Mouse (Mus musculus): Measurements from ENCODE around the gene Chmp1a. TPM values are rescaled to one million over a fixed set of nuclear protein-coding genes. Genes with fewer than 3 reads are reported as not detected.

Chmp1a gene
- total and polyA plus RNA-seq, 3 experiments = 67.5 to 83.2 (median 69.5) TPM

DNA sequence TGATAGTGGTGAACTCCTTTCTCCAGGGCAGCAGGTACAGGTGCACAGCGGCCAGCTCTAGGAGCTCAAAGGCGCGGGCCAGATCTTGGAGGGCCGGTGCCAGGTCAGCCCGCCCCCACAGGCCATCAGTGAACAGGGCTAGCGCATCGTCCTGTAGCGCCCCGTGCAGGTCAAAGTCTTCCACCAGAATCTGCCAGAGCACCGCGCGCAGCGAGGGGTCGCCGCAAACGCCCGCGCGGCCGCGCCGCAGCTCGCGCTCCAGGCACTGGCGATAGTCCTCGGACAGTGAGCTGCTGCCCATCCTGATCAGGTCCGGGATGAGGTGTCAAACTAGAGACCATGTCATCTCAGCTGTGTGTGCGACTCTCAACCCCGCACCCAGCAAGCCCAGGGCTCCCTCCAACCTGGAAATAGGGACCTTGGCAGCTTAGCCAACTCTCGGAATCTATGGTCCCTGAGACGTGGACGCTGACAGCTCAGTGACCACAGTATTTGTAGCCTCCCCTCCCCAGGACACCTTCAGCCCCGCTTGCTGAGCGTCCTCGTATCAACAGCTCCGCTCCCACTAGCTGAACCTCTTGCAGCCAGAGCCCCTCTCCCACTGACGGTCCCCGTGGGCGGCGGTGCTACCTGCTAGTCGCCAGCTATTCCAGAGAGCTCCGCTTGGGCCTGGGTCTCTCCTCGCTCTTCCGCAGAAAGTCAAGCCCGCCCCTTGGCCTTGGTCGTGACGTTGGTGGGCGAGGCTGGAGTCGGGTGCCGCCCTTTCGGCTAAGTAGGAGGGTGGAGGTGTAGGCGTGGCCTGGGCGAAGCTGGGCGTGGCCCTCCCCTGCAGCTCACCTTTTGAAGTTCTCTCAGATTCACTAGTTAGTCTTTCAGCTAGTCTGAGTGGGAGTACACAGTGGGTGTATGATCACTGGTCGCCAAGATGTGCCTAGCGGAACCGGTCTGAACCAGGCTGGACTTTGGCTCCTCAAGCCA, 23.2 kb upstream of the Chmp1a start, which contains the start of gene Spata2l:
TSS of gene Spata2l (minus strand) at position 714 of the 978 bp plus-strand sequence.
- no peaks in the 10 kb centered on the region for H3K9me3 ChIP-seq (replicated peaks; ENCODE audit: low read length)
- DNase-seq (ENCODE audit: extremely low read depth) = peak; percentile 83
- dilution Hi-C loops (cut with MboI; ENCODE audit: extremely low pct_ligation_motif_present, extremely low pct_unique_long_range_greater_than_20kb, low sequenced_read_pairs) = no loop called here
- H3K4me2 ChIP-seq (ENCODE audit: insufficient read depth, low read depth, poor library complexity, severe bottlenecking) = peak within 1 kb of the TSS; percentile 61
- TF ChIP-seq NELFE (IDR thresholded peaks at IDR 0.05; ENCODE audit: low read depth, low read length) = no peak
- TF ChIP-seq USF1 (IDR thresholded peaks at IDR 0.05; ENCODE audit: low read depth, low read length) = no peak
- peak; percentile 63 for TF ChIP-seq ELF1 (IDR thresholded peaks at IDR 0.05; ENCODE audit: low read depth, low read length)
- TF ChIP-seq POLR2AphosphoS2 (IDR thresholded peaks at IDR 0.05; ENCODE audit: low read depth, low read length) = no peak
- no peak for TF ChIP-seq HCFC1 (IDR thresholded peaks at IDR 0.05; ENCODE audit: low read depth, low read length)
- TF ChIP-seq MAFK (IDR thresholded peaks at IDR 0.05; ENCODE audit: insufficient replicate concordance, low read length) = no peak
- no peak for TF ChIP-seq UBTF (IDR thresholded peaks at IDR 0.05; ENCODE audit: low read depth, low read length)
- no peak for TF ChIP-seq RCOR1 (conservative IDR thresholded peaks at IDR 0.05; ENCODE audit: low read depth, low read length)
- no peak for TF ChIP-seq SMC3 (IDR thresholded peaks at IDR 0.05; ENCODE audit: low read depth, low read length)
- no peak for TF ChIP-seq EP300 (IDR thresholded peaks at IDR 0.05; ENCODE audit: low read length)
- no peak for TF ChIP-seq ETS1 (conservative IDR thresholded peaks at IDR 0.05; ENCODE audit: low read depth, low read length)
- no peak for TF ChIP-seq TBP (conservative IDR thresholded peaks at IDR 0.05; ENCODE audit: low read depth, low read length)
- no peak for TF ChIP-seq ZNF384 (IDR thresholded peaks at IDR 0.05; ENCODE audit: low read depth, low read length)
- TF ChIP-seq MXI1 (IDR thresholded peaks at IDR 0.05; ENCODE audit: low read depth, low read length) = no peak; the same call in 1 of the 2 replicates
- TF ChIP-seq MEF2A (IDR thresholded peaks at IDR 0.05; ENCODE audit: borderline replicate concordance, low read depth, low read length) = no peak
- peak in 1 of 2 experiments; percentile 31; a peak in 2 of 4 replicates for TF ChIP-seq CTCF (conservative IDR thresholded peaks at IDR 0.05 in 1 of 2, IDR thresholded peaks at IDR 0.05 in 1 of 2; ENCODE audit: low read depth in 2 of 2, low read length in 2 of 2)
- TF ChIP-seq POLR2A (IDR thresholded peaks at IDR 0.05; ENCODE audit: low read depth, low read length) = peak; percentile 49; the same call in 1 of the 2 replicates
- no peak for TF ChIP-seq TCF12 (IDR thresholded peaks at IDR 0.05; ENCODE audit: low read depth, low read length)
- TF ChIP-seq JUND (conservative IDR thresholded peaks at IDR 0.05; ENCODE audit: low read depth, low read length) = no peak
- no peak for TF ChIP-seq SIN3A (IDR thresholded peaks at IDR 0.05; ENCODE audit: low read length)
- TF ChIP-seq NRF1 (IDR thresholded peaks at IDR 0.05; ENCODE audit: low read depth, low read length) = no peak
- no peak for TF ChIP-seq PAX5 (IDR thresholded peaks at IDR 0.05; ENCODE audit: low read length)
- no peak for TF ChIP-seq MAX (IDR thresholded peaks at IDR 0.05; ENCODE audit: low read length)
- H3K27ac ChIP-seq (ENCODE audit: insufficient read depth, low read depth) = no peak within 1 kb of the TSS
- H3K36me3 ChIP-seq (replicated peaks in 1 of 2; ENCODE audit: control insufficient read depth in 1 of 2, insufficient read depth in 1 of 2, low read length in 1 of 2) = peaks cover 3 to 27% of the 10 kb centered on the region in 2 experiments
- peak within 1 kb of the TSS; percentile 72 to 95 (median 77) for H3K4me3 ChIP-seq (replicated peaks in 1 of 3; ENCODE audit: low read depth in 2 of 3, low read length in 2 of 3, poor library complexity in 1 of 3)
- in situ Hi-C loops (cut with MboI; ENCODE audit: low pct_ligation_motif_present, low pct_unique_long_range_greater_than_20kb, low sequenced_read_pairs) = no loop called here
- no peaks in the 10 kb centered on the region for H3K79me2 ChIP-seq (replicated peaks; ENCODE audit: control insufficient read depth, extremely low read depth, insufficient read depth, poor library complexity, severe bottlenecking)
- H3K4me1 ChIP-seq (ENCODE audit: control insufficient read depth in 1 of 2, insufficient read depth in 2 of 2) = peaks cover 13 to 17% of the 10 kb centered on the region in 2 experiments
- H3K9ac ChIP-seq (ENCODE audit: insufficient read depth, low read depth) = peak within 1 kb of the TSS; percentile 35; the same call in 1 of the 2 replicates
- H3K27me3 ChIP-seq (replicated peaks) = no peaks in the 10 kb centered on the region
